Mouse (Mus musculus): ENCODE results near the gene Slc38a9. TPM values are rescaled to one million over a fixed set of nuclear protein-coding genes. Genes with fewer than 3 reads are reported as not detected.

Gene Slc38a9
- polyA plus RNA-seq, 1 experiment from 2014 or later, result 18.9 TPM

- Histone ChIP-seq H3K9me3 (ENCODE audit: control insufficient read depth, low read length) (peaks cover 6% of the 10 kb centered on the region), H3K4me1 (ENCODE audit: control insufficient read depth, insufficient read depth, low read length) (no peaks in the 10 kb centered on the region), H3K4me3 (ENCODE audit: low read depth, low read length) (no peak overlapping the region), H3K9ac (ENCODE audit: low read length) (no peak overlapping the region), H3K36me3 (ENCODE audit: control insufficient read depth, insufficient read depth, low read length) (no peaks in the 10 kb centered on the region), H3K27ac (ENCODE audit: low read depth, low read length) (no peak overlapping the region), H3K27me3 (ENCODE audit: control insufficient read depth, insufficient read depth, low read length) (no peaks in the 10 kb centered on the region), H3K4me2 (ENCODE audit: low read depth) (no peak overlapping the region)
- DNase-seq (ENCODE audit: low spot score) (no peak), ATAC-seq (ENCODE audit: insufficient read depth, low FRiP score, low TSS enrichment) (no peak)
- 88% methylated on average over 10 of the region's 10 CpGs for WGBS
These were observed 103.1 kb downstream of the Slc38a9 start for GRCm38 (mm10) chr13:112763531-112764091.

- Histone ChIP-seq H3K4me2 (ENCODE audit: low read depth) (no peak overlapping the region), H3K27ac (ENCODE audit: low read depth, low read length) (no peak overlapping the region), H3K9ac (ENCODE audit: low read length) (no peak overlapping the region), H3K27me3 (ENCODE audit: control insufficient read depth, insufficient read depth, low read length) (no peaks in the 10 kb centered on the region), H3K4me1 (ENCODE audit: control insufficient read depth, insufficient read depth, low read length) (no peaks in the 10 kb centered on the region), H3K9me3 (ENCODE audit: control insufficient read depth, low read length) (peaks cover 6% of the 10 kb centered on the region), H3K4me3 (ENCODE audit: low read depth, low read length) (no peak overlapping the region), H3K36me3 (ENCODE audit: control insufficient read depth, insufficient read depth, low read length) (no peaks in the 10 kb centered on the region)
- ATAC-seq (ENCODE audit: insufficient read depth, low FRiP score, low TSS enrichment), result no peak
- DNase-seq (ENCODE audit: low spot score), result no peak
- WGBS, result 76% methylated on average over 5 of the region's 5 CpGs
These were observed 104.0 kb downstream of the Slc38a9 start for GRCm38 (mm10) chr13:112764556-112764955.

DNA sequence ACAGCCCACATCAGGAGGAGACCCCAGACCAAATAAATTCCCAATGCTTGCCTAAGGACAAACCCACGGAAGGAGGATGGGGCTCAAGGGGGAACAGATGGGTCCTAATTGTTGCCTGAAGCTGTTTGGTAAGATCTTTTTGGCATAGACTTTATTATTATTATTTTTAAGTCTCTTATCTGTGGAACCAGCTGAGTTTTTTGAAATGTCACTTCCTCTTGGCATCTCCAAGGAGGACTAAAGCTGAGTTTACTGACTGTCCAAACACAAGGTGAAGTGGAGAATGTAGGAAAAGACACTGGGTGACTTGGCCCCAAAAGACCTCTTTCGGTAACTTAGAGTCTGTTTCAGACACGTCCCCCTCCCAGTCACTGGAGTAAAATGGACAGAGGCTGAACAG lies 105.1 kb downstream of the Slc38a9 start:
- DNase-seq (ENCODE audit: low spot score) (no peak), ATAC-seq (ENCODE audit: insufficient read depth, low FRiP score, low TSS enrichment) (no peak)
- no peaks in the 10 kb centered on the region for H3K4me1 ChIP-seq (ENCODE audit: control insufficient read depth, insufficient read depth, low read length)
- H3K9ac ChIP-seq (ENCODE audit: low read length), result no peak overlapping the region
- peaks cover 6% of the 10 kb centered on the region for H3K9me3 ChIP-seq (ENCODE audit: control insufficient read depth, low read length)
- no peak overlapping the region for H3K4me2 ChIP-seq (ENCODE audit: low read depth)
- WGBS, result 90% methylated on average over 3 of the region's 3 CpGs
- H3K27me3 ChIP-seq (ENCODE audit: control insufficient read depth, insufficient read depth, low read length), result no peaks in the 10 kb centered on the region
- H3K27ac ChIP-seq (ENCODE audit: low read depth, low read length), result no peak overlapping the region
- no peak overlapping the region for H3K4me3 ChIP-seq (ENCODE audit: low read depth, low read length)
- H3K36me3 ChIP-seq (ENCODE audit: control insufficient read depth, insufficient read depth, low read length), result no peaks in the 10 kb centered on the region

DNA sequence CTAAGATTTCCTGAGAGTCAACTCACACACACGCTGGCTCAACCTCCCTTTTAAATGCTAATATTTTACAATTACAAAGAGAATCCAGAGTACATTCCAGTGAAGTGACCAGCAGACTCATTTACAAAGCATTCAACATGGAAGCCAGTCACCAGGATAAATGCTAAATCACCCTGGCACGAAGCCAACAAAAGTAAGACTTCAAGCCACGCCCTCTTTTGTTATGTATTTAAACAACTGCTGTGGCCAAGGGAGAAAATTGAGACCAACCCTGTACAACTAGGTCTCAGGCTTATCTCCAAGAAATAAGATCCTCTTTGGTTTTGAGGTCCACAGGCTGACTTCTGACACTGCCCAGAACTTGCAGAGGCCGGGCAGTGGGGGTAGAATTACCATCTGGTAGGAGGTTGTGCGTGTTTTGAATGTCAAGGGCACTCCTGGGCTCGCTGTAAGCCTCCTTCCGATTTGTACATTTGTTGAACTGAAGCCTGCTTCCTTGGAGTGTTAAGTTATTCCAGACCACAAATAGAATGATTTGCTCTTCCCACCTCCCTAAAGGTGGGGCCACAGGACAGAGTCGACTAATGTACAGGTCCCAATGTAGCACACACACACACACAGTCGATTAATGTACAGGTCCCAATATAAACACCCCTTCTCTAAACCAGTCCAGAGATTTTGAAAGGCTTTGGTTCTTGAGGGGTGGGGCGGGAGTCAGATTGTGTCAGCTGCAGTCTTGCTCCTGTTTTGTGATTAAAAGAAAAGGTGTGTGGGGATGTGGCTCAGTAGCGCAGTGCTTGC lies 110.2 kb downstream of the Slc38a9 start:
- DNase-seq (ENCODE audit: low spot score) (peak; percentile 60), ATAC-seq (ENCODE audit: insufficient read depth, low FRiP score, low TSS enrichment) (peak; percentile 74)
- H3K4me3 ChIP-seq (ENCODE audit: low read depth, low read length), result no peak overlapping the region
- 44% methylated on average over 11 of the region's 11 CpGs for WGBS
- no peaks in the 10 kb centered on the region for H3K36me3 ChIP-seq (ENCODE audit: control insufficient read depth, insufficient read depth, low read length)
- no peaks in the 10 kb centered on the region for H3K27me3 ChIP-seq (ENCODE audit: control insufficient read depth, insufficient read depth, low read length)
- 0 out of 2 replicates have a peak overlapping the region, but pooled peaks have one; percentile 8 for H3K27ac ChIP-seq (ENCODE audit: low read depth, low read length)
- no peak overlapping the region for H3K4me2 ChIP-seq (ENCODE audit: low read depth)
- H3K9ac ChIP-seq (ENCODE audit: low read length), result no peak overlapping the region
- peaks cover 6% of the 10 kb centered on the region for H3K9me3 ChIP-seq (ENCODE audit: control insufficient read depth, low read length)
- no peaks in the 10 kb centered on the region for H3K4me1 ChIP-seq (ENCODE audit: control insufficient read depth, insufficient read depth, low read length)

- Histone ChIP-seq H3K36me3 (ENCODE audit: control insufficient read depth, insufficient read depth, low read length) (no peaks in the 10 kb centered on the region), H3K4me1 (ENCODE audit: control insufficient read depth, insufficient read depth, low read length) (no peaks in the 10 kb centered on the region), H3K27ac (ENCODE audit: low read depth, low read length) (no peak overlapping the region), H3K9ac (ENCODE audit: low read length) (no peak overlapping the region), H3K4me3 (ENCODE audit: low read depth, low read length) (no peak overlapping the region), H3K4me2 (ENCODE audit: low read depth) (no peak overlapping the region), H3K27me3 (ENCODE audit: control insufficient read depth, insufficient read depth, low read length) (no peaks in the 10 kb centered on the region), H3K9me3 (ENCODE audit: control insufficient read depth, low read length) (peaks cover 6% of the 10 kb centered on the region)
- WGBS, result 52% methylated on average over 15 of the region's 15 CpGs
- ATAC-seq (ENCODE audit: insufficient read depth, low FRiP score, low TSS enrichment) (no peak), DNase-seq (ENCODE audit: low spot score) (no peak)
These were observed 111.1 kb downstream of the Slc38a9 start for GRCm38 (mm10) chr13:112771447-112772208.

- H3K27ac ChIP-seq (ENCODE audit: low read depth, low read length), result no peak overlapping the region
- DNase-seq (ENCODE audit: low spot score), result no peak
These were observed 111.7 kb downstream of the Slc38a9 start for GRCm38 (mm10) chr13:112772252-112772651.

GRCm38 (mm10) chr13:112772861-112773260 lies 112.3 kb downstream of the Slc38a9 start:
- H3K9me3 ChIP-seq (ENCODE audit: control insufficient read depth, low read length), result no peaks in the 10 kb centered on the region
- no peaks in the 10 kb centered on the region for H3K4me1 ChIP-seq (ENCODE audit: control insufficient read depth, insufficient read depth, low read length)
- no peak for DNase-seq (ENCODE audit: low spot score)
- no peaks in the 10 kb centered on the region for H3K36me3 ChIP-seq (ENCODE audit: control insufficient read depth, insufficient read depth, low read length)
- H3K27ac ChIP-seq (ENCODE audit: low read depth, low read length), result no peak overlapping the region
- H3K4me3 ChIP-seq (ENCODE audit: low read depth, low read length), result no peak overlapping the region
- 84% methylated on average over 14 of the region's 14 CpGs for WGBS
- no peaks in the 10 kb centered on the region for H3K27me3 ChIP-seq (ENCODE audit: control insufficient read depth, insufficient read depth, low read length)
- H3K9ac ChIP-seq (ENCODE audit: low read length), result no peak overlapping the region
- no peak for ATAC-seq (ENCODE audit: insufficient read depth, low FRiP score, low TSS enrichment)
- H3K4me2 ChIP-seq (ENCODE audit: low read depth), result no peak overlapping the region

More at GRCm38 (mm10) chr13:112772252-112772651, 111.7 kb downstream of the Slc38a9 start:
- no peaks in the 10 kb centered on the region for H3K36me3 ChIP-seq (ENCODE audit: control insufficient read depth, insufficient read depth, low read length)
- no peak for ATAC-seq (ENCODE audit: insufficient read depth, low FRiP score, low TSS enrichment)
- WGBS, result 60% methylated on average over 11 of the region's 11 CpGs
- peaks cover 4% of the 10 kb centered on the region for H3K9me3 ChIP-seq (ENCODE audit: control insufficient read depth, low read length)
- H3K4me2 ChIP-seq (ENCODE audit: low read depth), result no peak overlapping the region
- no peaks in the 10 kb centered on the region for H3K27me3 ChIP-seq (ENCODE audit: control insufficient read depth, insufficient read depth, low read length)
- no peak overlapping the region for H3K4me3 ChIP-seq (ENCODE audit: low read depth, low read length)
- no peak overlapping the region for H3K9ac ChIP-seq (ENCODE audit: low read length)
- no peaks in the 10 kb centered on the region for H3K4me1 ChIP-seq (ENCODE audit: control insufficient read depth, insufficient read depth, low read length)

DNA sequence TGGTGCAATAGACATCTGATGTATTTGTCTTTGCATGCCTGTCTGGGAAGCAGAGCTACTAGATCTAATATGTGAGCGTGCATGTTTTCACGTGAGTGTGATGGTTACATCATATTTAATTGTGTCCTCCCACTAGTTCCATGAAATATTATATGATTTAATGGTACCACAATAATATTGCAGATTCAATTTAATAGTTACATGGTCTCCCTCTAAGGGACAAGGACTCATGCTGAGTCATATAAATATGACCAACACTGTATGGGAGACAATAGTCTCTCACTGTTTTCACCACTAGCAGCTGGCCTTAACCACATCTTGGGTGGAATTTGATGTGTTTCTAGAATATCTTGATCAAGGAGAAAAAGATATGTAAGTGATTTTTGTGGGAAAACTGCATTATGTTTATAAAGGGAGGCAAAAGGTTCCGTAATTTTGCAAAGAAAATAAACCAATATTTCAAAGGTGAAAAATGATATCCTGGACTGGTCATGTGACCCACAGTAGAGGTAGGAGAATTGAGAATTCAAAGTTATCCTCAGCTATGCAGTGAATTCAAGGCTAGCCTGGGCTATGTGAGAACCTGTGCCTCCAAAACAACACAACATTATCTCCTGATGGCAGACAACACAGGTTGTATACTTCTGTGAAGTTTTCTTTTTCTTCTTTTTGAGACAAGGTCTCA lies 113.6 kb downstream of the Slc38a9 start:
- H3K27me3 ChIP-seq (ENCODE audit: control insufficient read depth, insufficient read depth, low read length), result no peaks in the 10 kb centered on the region
- H3K4me2 ChIP-seq (ENCODE audit: low read depth), result no peak overlapping the region
- 90% methylated on average over 3 of the region's 3 CpGs for WGBS
- no peaks in the 10 kb centered on the region for H3K9me3 ChIP-seq (ENCODE audit: control insufficient read depth, low read length)
- ATAC-seq (ENCODE audit: insufficient read depth, low FRiP score, low TSS enrichment) (no peak), DNase-seq (ENCODE audit: low spot score) (no peak)
- H3K4me3 ChIP-seq (ENCODE audit: low read depth, low read length), result no peak overlapping the region
- H3K9ac ChIP-seq (ENCODE audit: low read length), result no peak overlapping the region
- H3K27ac ChIP-seq (ENCODE audit: low read depth, low read length), result no peak overlapping the region
- H3K36me3 ChIP-seq (ENCODE audit: control insufficient read depth, insufficient read depth, low read length), result no peaks in the 10 kb centered on the region
- no peaks in the 10 kb centered on the region for H3K4me1 ChIP-seq (ENCODE audit: control insufficient read depth, insufficient read depth, low read length)

All from neural tube, embryonic 11.5 days (tissue).